Mouse (Mus musculus) CD4-positive, CD25-positive, alpha-beta regulatory T cell, adult 4 months (primary cell): ENCODE results near the gene Pilra. TPM values are rescaled to one million over a fixed set of nuclear protein-coding genes. Genes with fewer than 3 reads are reported as not detected.

Experiments
- ATAC-seq: one replicate; pipeline ENCODE4 v1.8.0; 2017
- polyA plus RNA-seq, 2 experiments: library from polyadenylated mRNA; unstranded; fragments of 100-300 nt; shearing (Covaris generic); gene quantifications; one replicate each; pipeline ENCODE4 v1.2.1; 2017

The Pilra gene
- polyA plus RNA-seq, 2 experiments from 2014 or later: 0.51 TPM; not detected in 1

GRCm38 (mm10) chr5:137779053-137779933 is 56.8 kb downstream of the Pilra start:
- peak; percentile 21 for ATAC-seq

- peak; percentile 99 for ATAC-seq
These were observed 57.4 kb downstream of the Pilra start, which contains the start of gene Ppp1r35 for GRCm38 (mm10) chr5:137778635-137779034. TSS of gene Ppp1r35 (plus strand) at chr5:137778849.

GRCm38 (mm10) chr5:137777267-137777845 is 58.7 kb downstream of the Pilra start:
- no peak for ATAC-seq

GRCm38 (mm10) chr5:137776408-137776918 is 59.6 kb downstream of the Pilra start:
- ATAC-seq: peak; percentile 7

GRCm38 (mm10) chr5:137775587-137776290 is 60.3 kb downstream of the Pilra start:
- ATAC-seq: no peak

- ATAC-seq: no peak
These were observed 63.3 kb downstream of the Pilra start for GRCm38 (mm10) chr5:137772755-137773154.

Other genes with a start within 250 kb of the Pilra start
- gene Mospd3, start 235.2 kb downstream of the Pilra start, polyA plus RNA-seq: 10 to 100 TPM; 27.3 to 28.8 TPM
- gene Pcolce, start 222.5 kb downstream of the Pilra start, polyA plus RNA-seq: 1 to 10 TPM in 1 of 2 experiments, not detected in 1; 1.4 TPM
- under 1 TPM; 0.46 to 0.49 TPM for gene Fbxo24, start 207.3 kb downstream of the Pilra start, polyA plus RNA-seq
- 10 to 100 TPM; 46.5 to 81.2 TPM for gene Lrch4, start 207.2 kb downstream of the Pilra start, polyA plus RNA-seq
- 10 to 100 TPM; 11.5 to 15.5 TPM for gene Gm20605, start 207.1 kb downstream of the Pilra start, polyA plus RNA-seq
- gene Sap25, start 194.9 kb downstream of the Pilra start, polyA plus RNA-seq: 10 to 100 TPM; 43.0 to 46.6 TPM
- gene Irs3, start 190.6 kb downstream of the Pilra start, polyA plus RNA-seq: not detected
- gene Agfg2, start 151.6 kb downstream of the Pilra start, polyA plus RNA-seq: 10 to 100 TPM; 14.3 to 15.7 TPM
- under 1 TPM in 1 of 2 experiments, not detected in 1; 0.11 TPM for gene Nyap1, start 94.7 kb downstream of the Pilra start, polyA plus RNA-seq
- gene Tsc22d4, start 90.6 kb downstream of the Pilra start, polyA plus RNA-seq: 10 to 100 TPM; 49.6 to 62.4 TPM
- 1 to 10 TPM; 6.9 to 7.0 TPM for gene Ppp1r35, start 57.4 kb downstream of the Pilra start, polyA plus RNA-seq
- gene Mepce, start 48.6 kb downstream of the Pilra start, polyA plus RNA-seq: 10 to 100 TPM; 27.5 to 32.3 TPM
- gene Zcwpw1, start 48.5 kb downstream of the Pilra start, polyA plus RNA-seq: 10 to 100 TPM; 15.2 to 24.8 TPM
- gene Pilrb1, start 21.8 kb upstream of the Pilra start, polyA plus RNA-seq: under 1 TPM in 1 of 2 experiments, not detected in 1; 0.58 TPM
- 1 to 10 TPM in 1 of 2 experiments, not detected in 1; 1.9 TPM for gene Pilrb2, start 35.5 kb upstream of the Pilra start, polyA plus RNA-seq
- not detected for gene Cyp3a13, start 85.3 kb upstream of the Pilra start, polyA plus RNA-seq
- gene Gjc3, start 126.8 kb upstream of the Pilra start, polyA plus RNA-seq: under 1 TPM in 1 of 2 experiments, not detected in 1; 0.08 TPM
- not detected for gene Azgp1, start 145.2 kb upstream of the Pilra start, polyA plus RNA-seq
- not detected for gene Smok3a, start 185.0 kb upstream of the Pilra start, polyA plus RNA-seq
- gene Smok3b, start 185.1 kb upstream of the Pilra start, polyA plus RNA-seq: not detected
- gene Smok3c, start 216.9 kb upstream of the Pilra start, polyA plus RNA-seq: not detected
- gene Zkscan1, start 248.8 kb upstream of the Pilra start, polyA plus RNA-seq: 10 to 100 TPM in 1 of 2 experiments, 1 to 10 TPM in 1; 9.2 to 13.0 TPM